Mouse (Mus musculus) midbrain, embryonic 14.5 days (tissue): ENCODE data around the gene Gm20388. TPM values are rescaled to one million over a fixed set of nuclear protein-coding genes. Genes with fewer than 3 reads are reported as not detected.
A peak's percentile ranks its signal among the peaks of the same experiment; 100 is the strongest.

ENCODE experiments used
- ATAC-seq: fragments of 200-750 bp; cut with Nextera tagmentation; 2 replicates; pipeline ENCODE4 v1.8.0; 2017; ENCODE audit warnings: moderate number of reproducible peaks, moderate library complexity; ENCODE audit not compliant: low FRiP score, low TSS enrichment
- DNase-seq: peaks from one replicate; pipeline ENCODE4 v3.0.0-alpha.2; 2015
- H3K27ac ChIP-seq: fragments of 300-500 bp; sonication (generic); replicated peaks from 2 replicates; pipeline ENCODE4 v1.5.1; 2014; ENCODE audit warnings: mild to moderate bottlenecking, low read depth, low read length, moderate library complexity
- H3K27me3 ChIP-seq: fragments of 300-500 bp; sonication (generic); 2 replicates; pipeline ENCODE4 v1.6.1; 2014; ENCODE audit warnings: low read length, control low read depth, mixed read lengths; ENCODE audit not compliant: control insufficient read depth, insufficient read depth
- H3K36me3 ChIP-seq: fragments of 300-500 bp; sonication (generic); 2 replicates; pipeline ENCODE4 v1.6.1; 2014; ENCODE audit warnings: low read length, control low read depth; ENCODE audit not compliant: control insufficient read depth, insufficient read depth
- H3K4me1 ChIP-seq: fragments of 300-500 bp; sonication (generic); 2 replicates; pipeline ENCODE4 v1.6.1; 2014; ENCODE audit warnings: mild to moderate bottlenecking, antibody characterized with exemption, low read length, control low read depth; ENCODE audit not compliant: control insufficient read depth, insufficient read depth
- H3K4me2 ChIP-seq: fragments of 300-500 bp; sonication (generic); 2 replicates; pipeline ENCODE4 v1.6.1; 2014; ENCODE audit warnings: mild to moderate bottlenecking, low read length, moderate library complexity
- H3K4me3 ChIP-seq: fragments of 300-500 bp; sonication (generic); replicated peaks from 2 replicates; pipeline ENCODE4 v1.5.1; 2014; ENCODE audit warnings: low read depth, low read length
- H3K9ac ChIP-seq: fragments of 300-500 bp; sonication (generic); replicated peaks from 2 replicates; pipeline ENCODE4 v1.6.1; 2014; ENCODE audit warnings: mild to moderate bottlenecking, low read length, moderate library complexity
- H3K9me3 ChIP-seq: fragments of 300-500 bp; sonication (generic); 2 replicates; pipeline ENCODE4 v1.6.1; 2016; ENCODE audit warnings: low read length, control low read depth, mixed read lengths; ENCODE audit not compliant: control insufficient read depth
- WGBS: fragments of 180-500 bp; shearing (Covaris S2); extraction: QIAGEN DNeasy Blood & Tissue Kit; methylation state at CpG from one replicate; pipeline ENCODE4 v1.1.7; 2014; 5-methylcytosine and 5-hydroxymethylcytosine counted together
- polyA plus RNA-seq: library from polyadenylated mRNA; unstranded; fragments of >200 nt; fragmentation: Nextera tagmentation; extraction: Ambion mirVana; gene quantifications from 2 replicates; pipeline ENCODE4 v1.2.1, GENCODE M21; 2014

The Gm20388 gene
- polyA plus RNA-seq, 1 experiment from 2014 or later = 4.1 TPM

GRCm38 (mm10) chr8:123786644-123787043 lies 3876.0 kb downstream of the Gm20388 start:
- no peak overlapping the region for H3K4me3 ChIP-seq
- H3K9ac ChIP-seq = no peak overlapping the region
- no peak overlapping the region for H3K27ac ChIP-seq
- DNase-seq = no peak
- no peaks in the 10 kb centered on the region for H3K27me3 ChIP-seq
- ATAC-seq = no peak
- no peak overlapping the region for H3K4me2 ChIP-seq
- no peaks in the 10 kb centered on the region for H3K36me3 ChIP-seq
- no peaks in the 10 kb centered on the region for H3K9me3 ChIP-seq
- no peaks in the 10 kb centered on the region for H3K4me1 ChIP-seq
- WGBS = 82% methylated on average over 6 of the region's 6 CpGs

- DNase-seq = no peak
- Histone ChIP-seq H3K4me1 (no peaks in the 10 kb centered on the region), H3K36me3 (no peaks in the 10 kb centered on the region), H3K4me3 (no peak overlapping the region), H3K9ac (no peak overlapping the region), H3K4me2 (no peak overlapping the region), H3K27ac (no peak overlapping the region), H3K27me3 (no peaks in the 10 kb centered on the region), H3K9me3 (no peaks in the 10 kb centered on the region)
- 62% methylated on average over 21 of the region's 21 CpGs for WGBS
- no peak for ATAC-seq
Observed at GRCm38 (mm10) chr8:123787254-123787897, 3876.7 kb downstream of the Gm20388 start.

- ATAC-seq = no peak
- Histone ChIP-seq H3K9me3 (no peaks in the 10 kb centered on the region), H3K27ac (no peak overlapping the region), H3K4me2 (no peak overlapping the region), H3K27me3 (no peaks in the 10 kb centered on the region), H3K4me1 (no peaks in the 10 kb centered on the region), H3K36me3 (no peaks in the 10 kb centered on the region), H3K9ac (no peak overlapping the region), H3K4me3 (no peak overlapping the region)
- no peak for DNase-seq
- WGBS = 59% methylated on average over 14 of the region's 14 CpGs
Observed at GRCm38 (mm10) chr8:123788416-123789170, 3878.0 kb downstream of the Gm20388 start.

- Histone ChIP-seq H3K36me3 (no peaks in the 10 kb centered on the region), H3K9me3 (no peaks in the 10 kb centered on the region), H3K4me1 (no peaks in the 10 kb centered on the region), H3K4me3 (no peak overlapping the region), H3K27ac (no peak overlapping the region), H3K4me2 (no peak overlapping the region), H3K9ac (no peak overlapping the region), H3K27me3 (no peaks in the 10 kb centered on the region)
- WGBS = 71% methylated on average over 9 of the region's 9 CpGs
- no peak for ATAC-seq
- DNase-seq = no peak
Observed at GRCm38 (mm10) chr8:123789461-123789860, 3878.8 kb downstream of the Gm20388 start.

- Histone ChIP-seq H3K4me1 (no peaks in the 10 kb centered on the region), H3K4me3 (no peak overlapping the region), H3K4me2 (no peak overlapping the region), H3K27me3 (no peaks in the 10 kb centered on the region), H3K9me3 (no peaks in the 10 kb centered on the region), H3K9ac (no peak overlapping the region), H3K27ac (no peak overlapping the region), H3K36me3 (no peaks in the 10 kb centered on the region)
- whole genome bisulfite sequencing = 0% methylated on average over 4 of the region's 4 CpGs
- DNase-seq = peak; percentile 93
- ATAC-seq = no peak
Observed at GRCm38 (mm10) chr8:123789970-123790369, 3879.3 kb downstream of the Gm20388 start.

GRCm38 (mm10) chr8:123791101-123791844 lies 3880.6 kb downstream of the Gm20388 start:
- Histone ChIP-seq H3K9me3 (no peaks in the 10 kb centered on the region), H3K9ac (no peak overlapping the region; the same call in 1 of the 2 replicates), H3K4me3 (no peak overlapping the region), H3K27ac (peak overlapping the region; percentile 26; the same call in 1 of the 2 replicates), H3K4me1 (no peaks in the 10 kb centered on the region), H3K36me3 (no peaks in the 10 kb centered on the region), H3K27me3 (no peaks in the 10 kb centered on the region), H3K4me2 (no peak overlapping the region)
- ATAC-seq (no peak), DNase-seq (peak; percentile 42)
- 18% methylated on average over 16 of the region's 16 CpGs for whole genome bisulfite sequencing

GRCm38 (mm10) chr8:123791845-123792225 lies 3881.2 kb downstream of the Gm20388 start:
- Histone ChIP-seq H3K4me2 (no peak overlapping the region), H3K4me3 (no peak overlapping the region), H3K9ac (no peak overlapping the region), H3K27me3 (no peaks in the 10 kb centered on the region), H3K4me1 (no peaks in the 10 kb centered on the region), H3K9me3 (no peaks in the 10 kb centered on the region), H3K27ac (peak overlapping the region; percentile 26; the same call in 1 of the 2 replicates), H3K36me3 (no peaks in the 10 kb centered on the region)
- no peak for ATAC-seq
- 56% methylated on average over 7 of the region's 7 CpGs for WGBS
- no peak for DNase-seq

GRCm38 (mm10) chr8:123793900-123794299 lies 3883.3 kb downstream of the Gm20388 start:
- DNase-seq (no peak), ATAC-seq (no peak)
- no peaks in the 10 kb centered on the region for H3K36me3 ChIP-seq

More at GRCm38 (mm10) chr8:123793900-123794299, 3883.3 kb downstream of the Gm20388 start:
- H3K4me3 ChIP-seq = no peak overlapping the region
- H3K27ac ChIP-seq = no peak overlapping the region
- 70% methylated on average over 10 of the region's 10 CpGs for WGBS
- no peaks in the 10 kb centered on the region for H3K4me1 ChIP-seq
- H3K9ac ChIP-seq = no peak overlapping the region
- H3K9me3 ChIP-seq = no peaks in the 10 kb centered on the region
- no peaks in the 10 kb centered on the region for H3K27me3 ChIP-seq
- H3K4me2 ChIP-seq = no peak overlapping the region
